Mouse (Mus musculus): ENCODE measurements around the gene Eva1b.

DNA sequence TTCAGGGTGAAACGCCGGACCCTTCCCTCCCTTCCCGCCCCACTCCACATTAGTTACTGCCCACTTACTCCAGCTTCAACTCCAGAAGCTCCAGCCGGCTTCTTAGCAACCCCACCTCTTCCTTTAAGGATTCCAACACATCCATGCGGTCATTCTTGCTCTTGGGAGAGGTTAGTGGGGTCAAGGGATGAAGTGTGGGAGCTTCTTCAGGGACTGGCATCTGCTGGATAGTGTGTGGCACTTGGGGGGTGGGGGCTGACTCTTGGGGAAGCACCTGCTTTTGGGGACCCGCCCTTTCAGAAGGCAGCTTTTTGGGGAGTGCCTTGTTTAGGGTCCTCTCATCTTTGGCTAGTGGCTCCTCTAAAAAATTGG, 3.4 kb downstream of the Eva1b start:
- TF ChIP-seq CTCF (IDR thresholded peaks at IDR 0.05; ENCODE audit: low read depth) (no peak), EP300 (IDR thresholded peaks at IDR 0.05; ENCODE audit: low read depth) (no peak)
